Mouse (Mus musculus) olfactory bulb, adult 2 months (tissue): ENCODE results near the gene Olfr38. TPM values are rescaled to one million over a fixed set of nuclear protein-coding genes. Genes with fewer than 3 reads are reported as not detected.

Source experiments
- H3K27ac ChIP-seq: fragments of 200-500 bp; 2 replicates; pipeline ENCODE4 v1.5.1; 2012; ENCODE audit warnings: low read depth, low read length; ENCODE audit not compliant: insufficient read depth
- H3K4me1 ChIP-seq: fragments of 200-500 bp; 2 replicates; pipeline ENCODE4 v1.6.1; 2012; ENCODE audit warnings: low read length; ENCODE audit not compliant: control insufficient read depth, insufficient read depth
- H3K4me3 ChIP-seq: fragments of 200-500 bp; 2 replicates; pipeline ENCODE4 v1.5.1; 2012; ENCODE audit warnings: mild to moderate bottlenecking, low read depth, low read length, moderate library complexity; ENCODE audit not compliant: insufficient read depth
- CTCF ChIP-seq: fragments of 200-500 bp; IDR thresholded peaks from 2 replicates; pipeline ENCODE4 v1.5.1; 2012; ENCODE audit warnings: low read depth, mild to moderate bottlenecking, low read length, moderate library complexity; ENCODE audit not compliant: insufficient read depth
- POLR2A ChIP-seq: fragments of 200-500 bp; IDR thresholded peaks from 2 replicates; pipeline ENCODE4 v1.6.1; 2012; ENCODE audit warnings: mild to moderate bottlenecking, low read depth, low read length, moderate library complexity; ENCODE audit not compliant: insufficient read depth
- WGBS: fragments of 180-500 bp; shearing (Covaris S2); methylation state at CpG from one replicate; pipeline ENCODE4 v1.1.7; 2018; 5-methylcytosine and 5-hydroxymethylcytosine counted together
- polyA plus RNA-seq: library from polyadenylated mRNA; stranded (reverse); fragments of >200 nt; gene quantifications from 2 replicates; pipeline ENCODE4 v1.2.4, GENCODE M21; 2012; ENCODE audit warnings: low replicate concordance; ENCODE audit not compliant: missing spikeins, insufficient read depth, insufficient read length

Gene Olfr38
- not detected in 2 replicates for polyA plus RNA-seq

DNA sequence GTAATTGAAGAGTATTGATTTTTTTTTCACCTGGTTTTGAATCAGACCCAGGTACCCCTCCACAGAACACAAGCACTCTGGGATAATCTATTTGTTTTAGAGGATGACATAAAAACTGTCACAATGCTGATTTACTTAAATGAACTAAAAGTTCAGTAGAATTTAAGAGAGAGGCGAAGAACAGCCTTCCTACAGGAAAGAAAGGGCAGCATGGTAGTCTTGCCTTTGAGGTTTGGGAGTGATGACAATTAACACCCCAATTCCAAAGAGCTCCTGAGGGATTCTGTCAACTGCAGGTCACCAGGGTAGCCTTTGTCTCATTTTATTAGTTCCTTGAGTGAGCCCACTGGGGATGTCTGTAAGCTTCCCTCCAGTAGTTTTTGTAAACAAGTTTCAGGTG is at the start of gene Olfr38:
TSS of gene Olfr38 (plus strand) at position 301 of the 400 bp plus-strand sequence.
- no peaks in the 10 kb centered on the region for H3K4me1 ChIP-seq
- no peak within 1 kb of the TSS for H3K27ac ChIP-seq
- H3K4me3 ChIP-seq, result no peak within 1 kb of the TSS
- WGBS, result 78% methylated on average over 1 of the region's 1 CpGs
- no peak for TF ChIP-seq CTCF
- TF ChIP-seq POLR2A, result no peak

DNA sequence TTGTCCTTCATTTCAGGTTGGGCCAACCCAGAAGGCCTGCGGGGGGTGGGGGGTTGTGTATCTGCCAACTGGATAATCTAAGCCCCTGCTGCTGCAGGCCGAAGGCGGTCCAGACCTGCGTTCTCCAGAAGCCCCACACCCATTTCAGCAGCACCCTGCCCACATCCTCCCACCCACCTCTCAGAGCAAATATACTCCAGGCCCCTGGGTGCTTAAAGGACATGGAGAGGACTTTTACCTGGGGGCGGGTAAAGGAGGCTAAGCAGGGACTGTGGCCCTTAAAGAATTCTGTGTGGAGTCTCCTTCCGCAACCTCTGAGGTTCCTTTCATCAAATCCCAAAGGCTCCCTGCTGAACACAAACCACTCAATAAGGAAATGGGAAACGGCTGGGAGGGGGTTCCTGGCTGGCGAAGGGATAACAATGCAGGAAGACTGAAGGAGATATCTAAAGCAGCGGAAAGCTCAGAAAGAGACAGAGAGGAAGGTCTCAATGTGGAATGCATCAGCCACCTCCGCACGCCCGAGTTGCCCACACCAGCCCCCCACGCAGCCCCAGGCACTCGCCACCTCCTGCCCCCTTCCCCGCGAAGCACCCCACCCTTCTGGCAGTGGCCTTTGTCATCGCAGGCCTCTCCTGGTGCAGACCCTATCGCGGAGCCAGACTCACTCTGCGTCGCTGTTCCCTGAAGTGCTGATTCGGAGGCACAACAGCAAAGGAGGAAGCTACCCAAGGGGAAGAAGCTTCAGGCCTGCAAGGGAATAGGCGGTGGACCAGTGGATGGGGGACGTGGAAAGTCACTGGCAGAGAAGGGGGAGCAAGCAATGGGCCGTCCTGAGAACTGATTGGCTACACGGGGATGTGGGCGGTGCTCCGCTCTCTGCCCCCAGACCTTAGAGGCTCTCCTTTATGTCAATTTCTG is 46.7 kb upstream of the Olfr38 start, which contains the start of gene Tcaf1:
TSS of gene Tcaf1 (minus strand) at position 798 of the 921 bp plus-strand sequence.
- H3K4me1 ChIP-seq, result peaks cover 5% of the 10 kb centered on the region; the same call in 1 of the 2 replicates
- peak within 1 kb of the TSS; percentile 73 for H3K4me3 ChIP-seq
- H3K27ac ChIP-seq, result peak within 1 kb of the TSS; percentile 84
- TF ChIP-seq CTCF, result no peak
- peak; percentile 67 for TF ChIP-seq POLR2A
- WGBS, result 1% methylated on average over 28 of the region's 28 CpGs

DNA sequence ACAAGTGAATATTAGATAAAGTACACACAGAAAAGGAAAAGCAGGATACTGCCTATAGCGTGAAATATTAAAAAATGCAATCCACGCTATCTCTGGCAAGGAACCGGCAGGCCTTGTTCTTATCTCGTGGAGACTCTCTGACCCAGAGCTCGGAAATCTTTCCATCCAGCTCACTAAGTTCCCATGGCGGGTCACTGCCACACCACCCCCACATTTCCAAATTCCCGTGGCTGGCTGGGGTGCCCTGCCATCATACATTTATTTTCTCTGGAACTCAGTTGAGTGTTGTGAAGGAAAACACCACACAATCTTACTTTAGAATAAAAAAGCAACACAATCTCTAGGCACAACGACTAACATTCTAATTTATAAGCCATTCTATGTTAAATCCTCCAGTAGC is 41.5 kb upstream of the Olfr38 start:
- Histone ChIP-seq H3K4me1 (peaks cover 3% of the 10 kb centered on the region; the same call in 1 of the 2 replicates), H3K27ac (no peak overlapping the region), H3K4me3 (no peak overlapping the region)
- no peak for TF ChIP-seq POLR2A
- no peak for TF ChIP-seq CTCF
- 88% methylated on average over 8 of the region's 8 CpGs for WGBS

DNA sequence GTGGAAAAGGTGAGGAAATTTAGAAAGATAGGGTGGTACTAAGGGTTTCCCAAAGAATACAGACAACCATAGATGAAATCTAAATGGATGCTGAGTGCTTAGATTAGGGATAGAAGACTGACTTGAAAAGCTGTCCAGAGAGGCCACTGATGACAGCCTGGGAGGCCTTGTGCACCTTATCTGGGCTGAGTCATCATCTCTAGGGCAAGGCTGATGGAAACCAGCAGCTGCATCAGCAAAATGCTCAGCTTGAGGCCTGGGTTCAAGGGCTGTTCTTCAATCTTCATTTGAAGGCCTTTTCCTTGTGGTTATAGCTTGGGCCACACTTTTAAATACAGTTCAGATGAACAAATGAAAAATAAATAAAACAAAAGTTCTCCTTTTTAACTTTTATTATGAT is 38.2 kb upstream of the Olfr38 start:
- H3K27ac ChIP-seq, result no peak overlapping the region
- H3K4me3 ChIP-seq, result no peak overlapping the region
- TF ChIP-seq CTCF (no peak), POLR2A (no peak)

DNA sequence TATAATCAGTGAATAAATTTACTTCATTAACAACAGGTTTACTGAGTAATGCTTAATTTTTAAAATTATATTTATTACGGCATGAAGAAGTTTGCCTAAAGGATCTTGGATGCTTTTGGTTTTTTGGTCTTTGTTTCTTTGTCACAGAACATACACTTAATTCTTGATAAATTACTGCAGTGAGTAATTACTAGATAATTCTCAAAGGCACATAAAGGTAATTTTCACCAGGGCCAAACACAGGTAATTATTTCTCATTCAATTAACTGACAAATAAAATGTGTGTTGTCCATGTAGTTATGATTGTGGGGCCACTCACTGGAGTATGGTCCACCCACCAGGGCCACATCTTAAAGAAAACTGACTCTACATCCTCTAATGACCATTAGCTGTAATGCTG is 17.1 kb upstream of the Olfr38 start, which contains the start of gene Olfr453:
TSS of gene Olfr453 (plus strand) at position 301 of the 400 bp plus-strand sequence.
- WGBS, result 68% methylated on average over 1 of the region's 1 CpGs
- TF ChIP-seq CTCF, result no peak
- no peak for TF ChIP-seq POLR2A
- H3K27ac ChIP-seq, result no peak within 1 kb of the TSS
- H3K4me3 ChIP-seq, result no peak within 1 kb of the TSS
- H3K4me1 ChIP-seq, result no peaks in the 10 kb centered on the region

More for the DNA sequence above, 38.2 kb upstream of the Olfr38 start:
- H3K4me1 ChIP-seq, result no peaks in the 10 kb centered on the region

DNA sequence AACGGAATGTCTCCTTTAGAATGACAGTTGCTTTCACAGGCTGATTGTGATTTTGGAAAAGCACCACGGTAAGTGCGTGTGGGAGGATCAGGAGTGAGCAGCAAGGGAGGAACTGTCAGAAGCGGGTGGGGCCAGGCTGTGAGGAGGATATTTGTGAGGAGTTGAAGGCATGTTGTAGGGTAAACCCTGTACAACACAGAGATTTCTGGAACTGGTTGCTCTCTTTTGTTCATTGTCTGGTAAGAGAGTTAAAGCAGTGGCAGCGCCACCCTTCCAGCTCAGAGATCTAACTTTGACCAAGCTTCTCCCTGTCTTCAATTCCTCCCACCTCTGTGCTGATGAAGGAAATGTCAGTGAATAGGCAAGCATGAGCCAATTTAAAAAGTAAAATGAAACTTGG is 13.9 kb upstream of the Olfr38 start:
- WGBS, result 76% methylated on average over 5 of the region's 5 CpGs
- no peak for TF ChIP-seq POLR2A
- no peak for TF ChIP-seq CTCF
- Histone ChIP-seq H3K4me1 (no peaks in the 10 kb centered on the region), H3K27ac (no peak overlapping the region), H3K4me3 (no peak overlapping the region)

DNA sequence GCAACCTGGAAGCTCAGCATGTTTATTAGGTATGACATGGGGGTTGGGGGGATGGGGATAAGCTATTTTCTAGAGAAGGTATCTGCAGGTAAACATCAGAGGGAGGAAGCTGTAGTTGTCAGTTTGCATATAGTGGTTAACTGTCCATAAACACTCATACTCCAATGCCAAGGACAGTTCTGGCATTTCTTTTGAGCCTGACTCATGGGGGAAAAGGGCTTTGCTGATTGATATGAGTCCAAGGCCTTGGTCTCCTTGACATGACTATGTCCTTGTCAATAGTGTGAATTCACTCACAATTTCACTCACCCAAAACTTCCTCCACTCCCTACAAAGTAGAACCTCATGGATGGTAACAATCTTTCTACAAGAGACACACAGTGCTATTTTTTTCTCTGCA is 8.4 kb upstream of the Olfr38 start:
- no peak overlapping the region for H3K4me3 ChIP-seq
- no peaks in the 10 kb centered on the region for H3K4me1 ChIP-seq
- H3K27ac ChIP-seq, result no peak overlapping the region
- TF ChIP-seq CTCF (no peak), POLR2A (no peak)

DNA sequence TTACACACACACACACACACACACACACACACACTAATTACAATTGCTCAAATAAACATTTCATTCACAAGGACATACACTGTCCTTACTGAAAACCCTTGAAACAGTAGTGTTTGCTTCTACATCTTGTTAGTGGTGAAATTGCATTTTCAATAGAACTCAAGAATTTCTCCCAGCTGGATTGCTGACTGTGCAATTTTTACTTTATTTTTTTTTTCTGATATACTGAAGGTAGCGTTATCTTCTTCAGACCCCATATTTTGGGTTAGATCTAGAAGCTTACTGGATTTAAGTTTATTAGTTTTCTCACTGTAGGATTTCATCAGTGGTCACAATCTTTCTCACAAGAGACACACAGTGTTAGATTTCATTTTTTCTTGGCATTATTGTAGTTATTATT is 20.9 kb downstream of the Olfr38 start:
- TF ChIP-seq POLR2A, result no peak
- TF ChIP-seq CTCF, result no peak
- Histone ChIP-seq H3K4me3 (no peak overlapping the region), H3K4me1 (no peaks in the 10 kb centered on the region), H3K27ac (no peak overlapping the region)
- 91% methylated on average over 1 of the region's 1 CpGs for WGBS

DNA sequence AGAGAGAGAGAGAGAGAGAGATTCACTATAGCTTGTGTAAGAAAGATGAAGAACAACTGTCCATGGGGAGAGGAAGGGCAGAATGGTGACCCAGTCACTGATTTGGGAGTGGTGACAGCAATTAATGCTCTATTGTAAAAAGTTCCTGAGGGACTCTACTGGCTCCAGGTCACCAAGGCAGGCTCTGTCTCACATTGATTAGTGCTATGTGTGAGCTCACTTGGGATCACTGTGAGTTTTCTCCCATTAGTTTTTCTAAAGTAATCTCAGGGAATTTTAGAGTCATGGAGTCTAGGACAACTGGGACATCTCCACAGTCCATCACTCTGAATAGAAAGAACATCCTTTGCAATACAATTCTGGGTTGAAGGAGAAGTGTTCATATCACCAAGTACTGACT is 28.6 kb downstream of the Olfr38 start, which contains the start of gene Olfr452:
TSS of gene Olfr452 (plus strand) at position 301 of the 400 bp plus-strand sequence.
- Histone ChIP-seq H3K27ac (no peak within 1 kb of the TSS), H3K4me1 (no peaks in the 10 kb centered on the region), H3K4me3 (no peak within 1 kb of the TSS)
- TF ChIP-seq POLR2A, result no peak
- TF ChIP-seq CTCF, result no peak
